9 mouse cellular contexts compared by ENCODE assay signal in genomic region chr9:62344545-62344944, GRCm38 (mm10). TPM values are rescaled to one million over a fixed set of nuclear protein-coding genes. Genes with fewer than 3 reads are reported as not detected.
DNase-seq lines count a peak whose midpoint lies in the region; ATAC-seq and TF ChIP-seq lines count a peak whose summit lies in the region.
"Had no signal": no experiment of that assay in that cellular context is flagged by ENCODE, and none has a peak within 500 bp of the region (broad histone marks: within the 10 kb centered on the region; RNA-seq: fewer than 3 reads in every experiment).

No protein-coding gene starts in this region.

- no peak for ATAC-seq in hindbrain, postnatal 0 days
- no peak for ATAC-seq in limb, embryonic 14.5 days (ENCODE audit: low FRiP score, low read depth)
- ATAC-seq in midbrain, embryonic 13.5 days, result no peak; the same call in 1 of the 2 replicates

- H3K36me3 ChIP-seq in hindbrain, postnatal 0 days (ENCODE audit: insufficient read depth, low read length), result no peaks in the 10 kb centered on the region
- no peaks in the 10 kb centered on the region for H3K36me3 ChIP-seq in limb, embryonic 14.5 days (ENCODE audit: control insufficient read depth, insufficient read depth, low read length)
- H3K36me3 ChIP-seq in midbrain, embryonic 13.5 days, result no peaks in the 10 kb centered on the region

- TF ChIP-seq POLR2A in limb, embryonic 14.5 days (IDR thresholded peaks at IDR 0.05; ENCODE audit: borderline replicate concordance, extremely low read depth, insufficient read depth, insufficient read length), result no peak

- H3K9me3 ChIP-seq in hindbrain, postnatal 0 days (ENCODE audit: low read length), result no peaks in the 10 kb centered on the region
- H3K9me3 ChIP-seq in limb, embryonic 14.5 days (ENCODE audit: control insufficient read depth, low read length), result no peaks in the 10 kb centered on the region
- H3K9me3 ChIP-seq in midbrain, embryonic 13.5 days, result no peaks in the 10 kb centered on the region

- no peaks in the 10 kb centered on the region for H3K27me3 ChIP-seq in hindbrain, postnatal 0 days (ENCODE audit: insufficient read depth, low read length)
- H3K27me3 ChIP-seq in limb, embryonic 14.5 days (ENCODE audit: control insufficient read depth, insufficient read depth, low read length), result no peaks in the 10 kb centered on the region
- no peaks in the 10 kb centered on the region for H3K27me3 ChIP-seq in midbrain, embryonic 13.5 days
- H3K27me3 ChIP-seq: Patski had no signal

- peak; percentile 69 to 73 for DNase-seq in cerebellum, adult 18-20 months
- DNase-seq in cerebellum, adult 11 months, result no peak
- peak; percentile 73 to 74 for DNase-seq in cerebellum, postnatal 14 days
- peak; percentile 51 for DNase-seq in gastrocnemius, postnatal 10 days
- DNase-seq in hindbrain, postnatal 0 days (ENCODE audit: low spot score), result peak; percentile 71
- peak; percentile 65 for DNase-seq in limb, embryonic 14.5 days (ENCODE audit: low spot score)
- peak; percentile 54 to 78 for DNase-seq in spleen, postnatal 10 days (ENCODE audit: low spot score in 2 of 2)

- H3K9ac ChIP-seq in hindbrain, postnatal 0 days (replicated peaks; ENCODE audit: low read length), result peak overlapping the region; percentile 99
- H3K9ac ChIP-seq in limb, embryonic 14.5 days (ENCODE audit: low read depth, low read length, severe bottlenecking), result peak overlapping the region; percentile 98
- peak overlapping the region; percentile 98 for H3K9ac ChIP-seq in midbrain, embryonic 13.5 days (replicated peaks)

- WGBS in hindbrain, postnatal 0 days, result 0% methylated on average over 25 of the region's 26 CpGs
- under 1% methylated on average over 15 of the region's 26 CpGs for WGBS in limb, embryonic 14.5 days
- WGBS in midbrain, embryonic 13.5 days, result 0% methylated on average over 25 of the region's 26 CpGs

- H3K27ac ChIP-seq in hindbrain, postnatal 0 days, result peak overlapping the region; percentile 100
- H3K27ac ChIP-seq in limb, embryonic 14.5 days (replicated peaks; ENCODE audit: low read depth, low read length), result peak overlapping the region; percentile 99
- H3K27ac ChIP-seq in midbrain, embryonic 13.5 days, result peak overlapping the region; percentile 99

- no peak for TF ChIP-seq CTCF in hindbrain, postnatal 0 days (IDR thresholded peaks at IDR 0.05; ENCODE audit: low read depth)

- peak overlapping the region; percentile 92 for H3K4me2 ChIP-seq in hindbrain, postnatal 0 days (ENCODE audit: low read depth, low read length)
- H3K4me2 ChIP-seq in limb, embryonic 14.5 days (replicated peaks; ENCODE audit: low read depth, low read length, severe bottlenecking), result peak overlapping the region; percentile 73
- peak overlapping the region; percentile 82 for H3K4me2 ChIP-seq in midbrain, embryonic 13.5 days (replicated peaks)

- H3K4me3 ChIP-seq in hindbrain, postnatal 0 days (ENCODE audit: low read length), result peak overlapping the region; percentile 88
- H3K4me3 ChIP-seq in limb, embryonic 14.5 days (replicated peaks; ENCODE audit: low read length), result peak overlapping the region; percentile 88
- H3K4me3 ChIP-seq in midbrain, embryonic 13.5 days (replicated peaks), result peak overlapping the region; percentile 89

- H3K4me1 ChIP-seq in hindbrain, postnatal 0 days (ENCODE audit: insufficient read depth, low read length), result peaks cover 27% of the 10 kb centered on the region
- H3K4me1 ChIP-seq in limb, embryonic 14.5 days (ENCODE audit: control insufficient read depth, insufficient read depth, low read length), result peaks cover 21% of the 10 kb centered on the region
- H3K4me1 ChIP-seq in midbrain, embryonic 13.5 days (replicated peaks), result peaks cover 52% of the 10 kb centered on the region

RNA-seq across cellular contexts. Expression of gene Anp32a, which starts 3.5 kb away (rescaled TPM):
- 10 to 100 TPM; 85.7 to 96.6 TPM for total RNA-seq in gastrocnemius, postnatal 10 days (2021)
- total RNA-seq in hindbrain, postnatal 0 days (2014; rRNA removed), result 50.7 and 57.2 TPM in 2 replicates
- 112 and 116 TPM in 2 replicates for polyA plus RNA-seq in hindbrain, postnatal 0 days (2015; fragmentation: Nextera tagmentation; extraction: Ambion mirVana)
- polyA plus RNA-seq in limb, embryonic 14.5 days (2012; rRNA removed), result 143 and 468 TPM in 2 replicates
- polyA plus RNA-seq in limb, embryonic 14.5 days (2014; fragmentation: Nextera tagmentation; extraction: Ambion mirVana), result 104 and 124 TPM in 2 replicates
- polyA plus RNA-seq in midbrain, embryonic 13.5 days (2015; fragmentation: Nextera tagmentation; extraction: Ambion mirVana), result 149 and 175 TPM in 2 replicates
